Mouse (Mus musculus): ENCODE measurements around the gene Urah.

Urah gene

GRCm38 (mm10) chr7:140840750-140841735, 6.2 kb downstream of the Urah start:
- DNase-seq, result no peak

GRCm38 (mm10) chr7:140843806-140844205, 9.0 kb downstream of the Urah start:
- no peak for DNase-seq

GRCm38 (mm10) chr7:140844905-140845665, 10.3 kb downstream of the Urah start, which contains the start of gene Scgb1c1:
Scgb1c1 (plus strand) TSS chr7:140845547.
- peak; percentile 88 for DNase-seq

GRCm38 (mm10) chr7:140845683-140846082, 10.9 kb downstream of the Urah start:
- no peak for DNase-seq

GRCm38 (mm10) chr7:140846676-140847075, 11.9 kb downstream of the Urah start:
- DNase-seq, result no peak

GRCm38 (mm10) chr7:140847755-140848580, 13.2 kb downstream of the Urah start, which contains the start of gene Odf3:
Odf3 (plus strand) TSS chr7:140847805.
- DNase-seq, result no peak

- no peak for DNase-seq
These were observed 13.8 kb downstream of the Urah start for GRCm38 (mm10) chr7:140848591-140848990.

GRCm38 (mm10) chr7:140851916-140852315, 17.1 kb downstream of the Urah start:
- DNase-seq, result no peak

GRCm38 (mm10) chr7:140853386-140853785, 18.6 kb downstream of the Urah start:
- DNase-seq, result no peak

GRCm38 (mm10) chr7:140854483-140854882, 19.7 kb downstream of the Urah start:
- DNase-seq, result no peak

- no peak for DNase-seq
These were observed 20.4 kb downstream of the Urah start for GRCm38 (mm10) chr7:140855181-140855580.

GRCm38 (mm10) chr7:140855860-140856784, 21.3 kb downstream of the Urah start, which contains the start of gene Gm45785:
Gm45785 (minus strand) TSS chr7:140856331.
- DNase-seq, result peak; percentile 89

- DNase-seq, result peak; percentile 87
These were observed 22.1 kb downstream of the Urah start, which contains the start of gene Ric8a for GRCm38 (mm10) chr7:140856785-140857549. Ric8a (plus strand) TSS chr7:140856957.

- DNase-seq, result no peak
These were observed 23.0 kb downstream of the Urah start, which contains the start of gene Bet1l for GRCm38 (mm10) chr7:140857550-140858505. Bet1l (minus strand) TSS chr7:140857577.

- no peak for DNase-seq
These were observed 23.9 kb downstream of the Urah start for GRCm38 (mm10) chr7:140858746-140859145.

GRCm38 (mm10) chr7:140859997-140860396, 25.2 kb downstream of the Urah start:
- no peak for DNase-seq

GRCm38 (mm10) chr7:140860728-140861127, 25.9 kb downstream of the Urah start:
- DNase-seq, result no peak

GRCm38 (mm10) chr7:140864761-140865160, 29.9 kb downstream of the Urah start:
- DNase-seq, result no peak

GRCm38 (mm10) chr7:140874224-140874623, 39.4 kb downstream of the Urah start:
- no peak for DNase-seq
